ENCODE assay signal across 8 mouse cellular contexts in the genomic region with DNA sequence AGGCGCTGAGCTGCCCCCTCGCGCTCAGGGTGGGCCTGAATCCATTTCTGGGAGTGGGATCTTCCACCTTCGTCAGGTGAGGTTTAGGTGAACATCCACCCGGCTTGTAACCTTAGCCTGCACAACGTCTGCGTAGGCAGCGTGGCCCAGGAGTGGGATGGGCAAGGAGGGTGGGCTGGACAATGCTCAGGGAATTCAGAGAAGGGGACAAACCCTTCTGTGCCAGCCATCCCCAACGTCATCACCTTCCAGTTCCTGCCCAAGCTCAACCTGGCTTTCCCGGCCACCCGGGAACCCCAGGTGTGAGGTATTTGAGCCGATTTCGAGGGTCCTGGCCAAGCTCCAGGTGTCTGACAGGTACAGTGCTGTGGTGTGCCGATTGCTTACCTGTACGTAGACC. TPM values are rescaled to one million over a fixed set of nuclear protein-coding genes. Genes with fewer than 3 reads are reported as not detected.
A peak's percentile ranks its signal among the peaks of the same experiment; 100 is the strongest.
DNase-seq lines count a peak whose midpoint lies in the region; ATAC-seq and TF ChIP-seq lines count a peak whose summit lies in the region.

No protein-coding gene starts in this region.

- DNase-seq in kidney, postnatal 0 days (ENCODE audit: low spot score), result no peak
- DNase-seq in kidney, adult 18-20 months, result no peak
- no peak for DNase-seq in forebrain, embryonic 11.5 days (ENCODE audit: low spot score)
- DNase-seq in liver, embryonic 13.5 days, result no peak
- no peak for DNase-seq in ovary, postnatal 36 days (ENCODE audit: low spot score)
- no peak for DNase-seq in thymus, postnatal 25 days
- DNase-seq in adrenal gland, adult 18-20 months (ENCODE audit: low spot score in 2 of 2), result no peak

- H3K27ac ChIP-seq in kidney, postnatal 0 days, result peak overlapping the region; percentile 86
- peak overlapping the region; percentile 86 for H3K27ac ChIP-seq in bone marrow, adult 2 months (ENCODE audit: control insufficient read depth, insufficient read depth, low read depth, low read length, poor library complexity)
- peak overlapping the region; percentile 57 for H3K27ac ChIP-seq in forebrain, embryonic 11.5 days (ENCODE audit: low read depth, low read length)
- peak overlapping the region; percentile 73 for H3K27ac ChIP-seq in liver, embryonic 13.5 days

- H3K4me2 ChIP-seq in kidney, postnatal 0 days (ENCODE audit: low read length), result peak overlapping the region; percentile 86
- H3K4me2 ChIP-seq in forebrain, embryonic 11.5 days (ENCODE audit: low read depth, low read length, severe bottlenecking), result peak overlapping the region; percentile 96
- peak overlapping the region; percentile 97 for H3K4me2 ChIP-seq in liver, embryonic 13.5 days

- peaks cover 36% of the 10 kb centered on the region for H3K36me3 ChIP-seq in kidney, postnatal 0 days (ENCODE audit: insufficient read depth, low read length)
- H3K36me3 ChIP-seq in forebrain, embryonic 11.5 days (ENCODE audit: control insufficient read depth, insufficient read depth, low read length), result peaks cover 24% of the 10 kb centered on the region
- peaks cover 44% of the 10 kb centered on the region for H3K36me3 ChIP-seq in liver, embryonic 13.5 days

- peak overlapping the region; percentile 64 for H3K4me3 ChIP-seq in kidney, postnatal 0 days (replicated peaks; ENCODE audit: low read depth, low read length)
- peak overlapping the region; percentile 97 for H3K4me3 ChIP-seq in bone marrow, adult 2 months (replicated peaks; ENCODE audit: control insufficient read depth, low read depth, low read length)
- peak overlapping the region; percentile 89 for H3K4me3 ChIP-seq in forebrain, embryonic 11.5 days (ENCODE audit: low read depth, low read length)
- peak overlapping the region; percentile 83 for H3K4me3 ChIP-seq in liver, embryonic 13.5 days (replicated peaks)

- TF ChIP-seq CTCF in kidney, postnatal 0 days (IDR thresholded peaks at IDR 0.05; ENCODE audit: low read depth), result no peak
- TF ChIP-seq CTCF in bone marrow, adult 2 months (IDR thresholded peaks at IDR 0.05; ENCODE audit: control insufficient read depth, insufficient read depth, low read length), result no peak

- peak; percentile 14; the same call in 1 of the 2 replicates for ATAC-seq in kidney, postnatal 0 days (replicated peaks; ENCODE audit: low FRiP score, low read depth)
- peak; percentile 16; the same call in 1 of the 2 replicates for ATAC-seq in forebrain, embryonic 11.5 days (replicated peaks; ENCODE audit: low FRiP score)
- 0 out of 2 replicates have a peak, but pooled peaks have one; percentile 2 for ATAC-seq in liver, embryonic 13.5 days (ENCODE audit: low read depth)

- H3K4me1 ChIP-seq in kidney, postnatal 0 days (replicated peaks; ENCODE audit: insufficient read depth, low read length), result peaks cover 6% of the 10 kb centered on the region; the same call in 1 of the 2 replicates
- peaks cover 1% of the 10 kb centered on the region; the same call in 1 of the 2 replicates for H3K4me1 ChIP-seq in bone marrow, adult 2 months (ENCODE audit: control insufficient read depth, insufficient read depth, low read length)
- peaks cover 4% of the 10 kb centered on the region for H3K4me1 ChIP-seq in forebrain, embryonic 11.5 days (replicated peaks; ENCODE audit: control insufficient read depth, insufficient read depth, low read length)
- peaks cover 29% of the 10 kb centered on the region for H3K4me1 ChIP-seq in liver, embryonic 13.5 days (replicated peaks)

- no peaks in the 10 kb centered on the region for H3K9me3 ChIP-seq in kidney, postnatal 0 days (replicated peaks; ENCODE audit: low read length)
- H3K9me3 ChIP-seq in forebrain, embryonic 11.5 days (ENCODE audit: control insufficient read depth, low read length), result no peaks in the 10 kb centered on the region
- H3K9me3 ChIP-seq in liver, embryonic 13.5 days (replicated peaks), result no peaks in the 10 kb centered on the region

- WGBS in kidney, postnatal 0 days, result 7% methylated on average over 15 of the region's 15 CpGs
- WGBS in bone marrow, adult 2 months, result 5% methylated on average over 15 of the region's 15 CpGs
- WGBS in forebrain, embryonic 11.5 days, result 10% methylated on average over 15 of the region's 15 CpGs
- 6% methylated on average over 15 of the region's 15 CpGs for WGBS in liver, embryonic 13.5 days (ENCODE audit: insufficient replicate concordance)

- no peak for TF ChIP-seq POLR2A in bone marrow, adult 2 months (IDR thresholded peaks at IDR 0.05; ENCODE audit: borderline replicate concordance, control insufficient read depth, low read depth, low read length)

- H3K9ac ChIP-seq in kidney, postnatal 0 days (ENCODE audit: low read depth, low read length), result peak overlapping the region; percentile 81
- H3K9ac ChIP-seq in forebrain, embryonic 11.5 days (ENCODE audit: low read length), result peak overlapping the region; percentile 94
- H3K9ac ChIP-seq in liver, embryonic 13.5 days, result peak overlapping the region; percentile 89

- no peaks in the 10 kb centered on the region for H3K27me3 ChIP-seq in kidney, postnatal 0 days (ENCODE audit: insufficient read depth, low read length)
- no peaks in the 10 kb centered on the region for H3K27me3 ChIP-seq in forebrain, embryonic 11.5 days (ENCODE audit: control insufficient read depth, insufficient read depth, low read length)
- H3K27me3 ChIP-seq in liver, embryonic 13.5 days, result no peaks in the 10 kb centered on the region

RNA-seq across cellular contexts. Expression of gene Hyou1, which starts 0.6 kb away (rescaled TPM):
- 22.1 and 25.8 TPM in 2 replicates for polyA plus RNA-seq in kidney, postnatal 0 days (2015; fragmentation: Nextera tagmentation; extraction: Ambion mirVana)
- polyA plus RNA-seq in bone marrow, adult 2 months (2011; ENCODE audit: insufficient read depth, insufficient read length, low replicate concordance, missing spikeins), result 13.5 and 34.2 TPM in 2 replicates
- 32.5 and 35.2 TPM in 2 replicates for polyA plus RNA-seq in forebrain, embryonic 11.5 days (2014; fragmentation: Nextera tagmentation; extraction: Ambion mirVana)
- polyA plus RNA-seq in liver, embryonic 13.5 days (2015; fragmentation: Nextera tagmentation; extraction: Ambion mirVana), result 15.8 and 19.0 TPM in 2 replicates
- 100 to 1,000 TPM; 182 to 214 TPM for total RNA-seq in adrenal gland, adult 18-20 months (2021)

RNA-seq across cellular contexts. Expression of gene Slc37a4, which starts 16.8 kb away (rescaled TPM):
- 88.7 and 101 TPM in 2 replicates for polyA plus RNA-seq in kidney, postnatal 0 days (2015; fragmentation: Nextera tagmentation; extraction: Ambion mirVana)
- polyA plus RNA-seq in bone marrow, adult 2 months (2011; ENCODE audit: insufficient read depth, insufficient read length, low replicate concordance, missing spikeins), result 9.8 and 16.9 TPM in 2 replicates
- polyA plus RNA-seq in forebrain, embryonic 11.5 days (2014; fragmentation: Nextera tagmentation; extraction: Ambion mirVana), result 24.8 and 24.9 TPM in 2 replicates
- 18.4 and 21.3 TPM in 2 replicates for polyA plus RNA-seq in liver, embryonic 13.5 days (2015; fragmentation: Nextera tagmentation; extraction: Ambion mirVana)
- total RNA-seq in adrenal gland, adult 18-20 months (2021), result 10 to 100 TPM; 15.2 to 16.1 TPM

RNA-seq across cellular contexts. Expression of gene Vps11, which starts 18.4 kb away (rescaled TPM):
- 30.3 and 31.1 TPM in 2 replicates for polyA plus RNA-seq in kidney, postnatal 0 days (2015; fragmentation: Nextera tagmentation; extraction: Ambion mirVana)
- 17.2 and 29.6 TPM in 2 replicates for polyA plus RNA-seq in bone marrow, adult 2 months (2011; ENCODE audit: insufficient read depth, insufficient read length, low replicate concordance, missing spikeins)
- 32.2 and 35.7 TPM in 2 replicates for polyA plus RNA-seq in forebrain, embryonic 11.5 days (2014; fragmentation: Nextera tagmentation; extraction: Ambion mirVana)
- 14.8 and 15.3 TPM in 2 replicates for polyA plus RNA-seq in liver, embryonic 13.5 days (2015; fragmentation: Nextera tagmentation; extraction: Ambion mirVana)
- total RNA-seq in adrenal gland, adult 18-20 months (2021), result 10 to 100 TPM; 52.5 to 70.4 TPM

RNA-seq across cellular contexts. Expression of gene Rps25, which starts 27.1 kb away (rescaled TPM):
- 2,620 and 2,934 TPM in 2 replicates for polyA plus RNA-seq in kidney, postnatal 0 days (2015; fragmentation: Nextera tagmentation; extraction: Ambion mirVana)
- 1,039 and 1,790 TPM in 2 replicates for polyA plus RNA-seq in bone marrow, adult 2 months (2011; ENCODE audit: insufficient read depth, insufficient read length, low replicate concordance, missing spikeins)
- polyA plus RNA-seq in forebrain, embryonic 11.5 days (2014; fragmentation: Nextera tagmentation; extraction: Ambion mirVana), result 1,614 and 1,699 TPM in 2 replicates
- polyA plus RNA-seq in liver, embryonic 13.5 days (2015; fragmentation: Nextera tagmentation; extraction: Ambion mirVana), result 1,487 and 1,590 TPM in 2 replicates
- total RNA-seq in adrenal gland, adult 18-20 months (2021), result 1,000 to 10,000 TPM; 1,079 to 1,172 TPM

RNA-seq across cellular contexts. Expression of gene Trappc4, which starts 27.5 kb away (rescaled TPM):
- 130 and 135 TPM in 2 replicates for polyA plus RNA-seq in kidney, postnatal 0 days (2015; fragmentation: Nextera tagmentation; extraction: Ambion mirVana)
- 36.9 and 50.1 TPM in 2 replicates for polyA plus RNA-seq in bone marrow, adult 2 months (2011; ENCODE audit: insufficient read depth, insufficient read length, low replicate concordance, missing spikeins)
- polyA plus RNA-seq in forebrain, embryonic 11.5 days (2014; fragmentation: Nextera tagmentation; extraction: Ambion mirVana), result 186 and 188 TPM in 2 replicates
- polyA plus RNA-seq in liver, embryonic 13.5 days (2015; fragmentation: Nextera tagmentation; extraction: Ambion mirVana), result 68.3 and 69.4 TPM in 2 replicates
- 100 to 1,000 TPM in 1 of 2 experiments, 10 to 100 TPM in 1; 90.8 to 109 TPM for total RNA-seq in adrenal gland, adult 18-20 months (2021)
